Comparison of ENCODE assay signal across 11 mouse cellular contexts in genomic region chr4:148604141-148604540, GRCm38 (mm10). TPM values are rescaled to one million over a fixed set of nuclear protein-coding genes. Genes with fewer than 3 reads are reported as not detected.
DNase-seq lines count a peak whose midpoint lies in the region; ATAC-seq and TF ChIP-seq lines count a peak whose summit lies in the region.
"Had no signal": no experiment of that assay in that cellular context is flagged by ENCODE, and none has a peak within 500 bp of the region (broad histone marks: within the 10 kb centered on the region; RNA-seq: fewer than 3 reads in every experiment).

No protein-coding gene starts in this region.

- H3K4me1 ChIP-seq in cortical plate, adult 2 months (ENCODE audit: control insufficient read depth, insufficient read depth, low read length), result peaks cover 1% of the 10 kb centered on the region
- H3K4me1 ChIP-seq: hindbrain, embryonic 13.5 days had no signal

- TF ChIP-seq CTCF in cortical plate, adult 2 months (IDR thresholded peaks at IDR 0.05; ENCODE audit: extremely low read depth, insufficient read depth, low read length), result no peak

- peak; percentile 70 to 83 for DNase-seq in left cerebral cortex, adult 18-20 months (ENCODE audit: low spot score in 2 of 2)
- DNase-seq in left cerebral cortex, postnatal 4 days, result no peak
- peak; percentile 68 to 73 for DNase-seq in frontal cortex, postnatal 36 days (ENCODE audit: low spot score in 2 of 2)
- peak; percentile 48 for DNase-seq in right cerebral cortex, postnatal 14 days
- no peak for DNase-seq in lung, postnatal 10 days
- no peak for DNase-seq in cerebellum, postnatal 14 days

- H3K4me3 ChIP-seq in cortical plate, adult 2 months (ENCODE audit: insufficient read depth, low read length), result no peak overlapping the region
- H3K4me3 ChIP-seq: hindbrain, embryonic 13.5 days had no signal

- H3K27ac ChIP-seq in cortical plate, adult 2 months (ENCODE audit: insufficient read depth, low read length), result peak overlapping the region; percentile 30
- H3K27ac ChIP-seq: hindbrain, embryonic 13.5 days had no signal

- ATAC-seq in monocyte, adult 5-6 weeks (replicated peaks; ENCODE audit: insufficient number of reproducible peaks, low FRiP score, low TSS enrichment, poor library complexity, severe bottlenecking), result no peak

- 0 out of 2 replicates have a peak, but pooled peaks have one; percentile 15 for TF ChIP-seq POLR2A in cortical plate, adult 2 months (IDR thresholded peaks at IDR 0.05; ENCODE audit: extremely low read depth, insufficient read depth, low read length)

- intact Hi-C loops in left cerebral cortex, postnatal 4 days (cut with DNase I), result no loop called here

RNA-seq across cellular contexts. Expression of gene Masp2, which starts 1.8 kb away (rescaled TPM):
- total RNA-seq in left cerebral cortex, adult 18-20 months (2021), result 1 to 10 TPM; 1.7 to 2.6 TPM
- total RNA-seq in left cerebral cortex, postnatal 4 days (2021), result 1 to 10 TPM; 2.1 to 2.3 TPM
- polyA plus RNA-seq in cortical plate, adult 2 months (2012; rRNA removed), result 2.4 and 2.7 TPM in 2 replicates
- total RNA-seq in monocyte, adult 5-6 weeks (2017), result 0.32 to 0.57 TPM (median 0.49 TPM) in 3 replicates
- polyA plus RNA-seq: midbrain, postnatal 0 days had no signal

RNA-seq across cellular contexts. Expression of gene Srm, which starts 12.8 kb away (rescaled TPM):
- 10 to 100 TPM; 72.1 to 77.0 TPM for total RNA-seq in left cerebral cortex, adult 18-20 months (2021)
- 100 to 1,000 TPM; 107 to 109 TPM for total RNA-seq in left cerebral cortex, postnatal 4 days (2021)
- polyA plus RNA-seq in cortical plate, adult 2 months (2012; rRNA removed), result 77.7 and 84.4 TPM in 2 replicates
- total RNA-seq in monocyte, adult 5-6 weeks (2017), result 2.8 to 5.2 TPM (median 3.5 TPM) in 3 replicates

RNA-seq across cellular contexts. Expression of gene Tardbp, which starts 22.7 kb away (rescaled TPM):
- total RNA-seq in left cerebral cortex, adult 18-20 months (2021), result 100 to 1,000 TPM; 214 to 220 TPM
- 100 to 1,000 TPM; 263 to 324 TPM for total RNA-seq in left cerebral cortex, postnatal 4 days (2021)
- polyA plus RNA-seq in cortical plate, adult 2 months (2012; rRNA removed), result 235 and 271 TPM in 2 replicates
- 326 to 434 TPM (median 398 TPM) in 3 replicates for total RNA-seq in monocyte, adult 5-6 weeks (2017)

RNA-seq across cellular contexts. Expression of gene Gm572, which starts 39.0 kb away (rescaled TPM):
- total RNA-seq in left cerebral cortex, adult 18-20 months (2021), result not detected
- total RNA-seq in left cerebral cortex, postnatal 4 days (2021), result not detected
- not detected in 2 replicates for polyA plus RNA-seq in cortical plate, adult 2 months (2012; rRNA removed)
- total RNA-seq in monocyte, adult 5-6 weeks (2017), result not detected in 3 replicates
- polyA plus RNA-seq: gonadal fat pad, adult 2 months; hindbrain, embryonic 13.5 days; midbrain, postnatal 0 days had no signal

RNA-seq across cellular contexts. Expression of gene Exosc10, which starts 45.9 kb away (rescaled TPM):
- total RNA-seq in left cerebral cortex, adult 18-20 months (2021), result 10 to 100 TPM; 47.1 to 47.2 TPM
- total RNA-seq in left cerebral cortex, postnatal 4 days (2021), result 10 to 100 TPM; 70.7 to 75.5 TPM
- polyA plus RNA-seq in cortical plate, adult 2 months (2012; rRNA removed), result 38.4 and 38.5 TPM in 2 replicates
- 32.2 to 60.4 TPM (median 37.1 TPM) in 3 replicates for total RNA-seq in monocyte, adult 5-6 weeks (2017)

Comparison
In these comparisons a context has a peak if more than half of its experiments do, and no peak if none do; other contexts are left out.
1. DNase-seq: peak in left cerebral cortex, adult 18-20 months (2 of 2), frontal cortex, postnatal 36 days (2 of 2) and right cerebral cortex, postnatal 14 days (single experiment); none in left cerebral cortex, postnatal 4 days (single experiment), lung, postnatal 10 days (single experiment) and cerebellum, postnatal 14 days (0 of 2).
2. RNA of gene Srm, which starts 12.8 kb away (total RNA-seq): 107 to 109 TPM in left cerebral cortex, postnatal 4 days and 72.1 to 77.0 TPM in left cerebral cortex, adult 18-20 months; 2.8 to 5.2 TPM in monocyte, adult 5-6 weeks; every median in the first group is over 10 times any median in the second.